Comparison of ENCODE assay signal across 8 mouse cellular contexts in the genomic region with DNA sequence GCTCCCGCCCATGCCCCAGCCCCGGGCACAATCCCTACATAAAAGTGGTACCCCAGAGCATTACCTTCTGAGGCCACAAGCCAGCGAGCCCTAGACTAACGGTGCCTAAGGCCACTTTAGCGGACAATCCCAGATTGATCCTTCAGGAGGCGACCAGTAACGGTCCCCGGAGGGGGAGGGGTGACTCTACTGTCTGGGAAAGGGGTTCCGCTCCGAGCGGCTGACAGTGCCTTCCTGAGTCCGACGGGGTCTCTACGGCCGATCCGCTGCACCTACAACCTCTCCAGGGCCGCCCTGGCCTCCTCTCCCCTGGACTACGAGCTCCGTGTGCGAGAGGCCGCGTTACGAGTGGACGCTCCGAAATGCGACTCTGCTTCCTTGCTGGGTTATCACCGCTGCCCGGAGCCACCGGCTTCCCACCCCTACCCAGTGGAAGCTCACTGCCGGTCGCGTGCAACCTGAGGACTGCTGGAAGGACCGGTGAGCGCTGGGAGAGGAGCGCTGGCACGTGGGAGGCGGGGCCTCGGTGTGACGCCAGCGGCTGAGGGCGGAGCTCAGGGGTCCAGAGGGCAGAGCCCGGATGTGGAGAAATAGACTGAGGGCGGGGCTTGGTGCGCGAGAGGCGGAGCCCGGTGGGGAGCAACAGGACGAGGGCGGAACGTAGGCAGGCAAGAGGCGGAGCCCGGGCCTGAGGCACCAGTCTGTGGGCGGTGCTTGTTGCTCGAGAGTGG. TPM values are rescaled to one million over a fixed set of nuclear protein-coding genes. Genes with fewer than 3 reads are reported as not detected.
DNase-seq lines count a peak whose midpoint lies in the region; ATAC-seq and TF ChIP-seq lines count a peak whose summit lies in the region.

No protein-coding gene starts in this region.

- no peaks in the 10 kb centered on the region for H3K36me3 ChIP-seq in MEL (ENCODE audit: control insufficient read depth in 1 of 2, insufficient read depth in 2 of 2, low read length in 2 of 2)
- no peaks in the 10 kb centered on the region for H3K36me3 ChIP-seq in forebrain, postnatal 0 days (ENCODE audit: insufficient read depth)
- no peaks in the 10 kb centered on the region for H3K36me3 ChIP-seq in lung, embryonic 15.5 days

- H3K9ac ChIP-seq in MEL (ENCODE audit: control insufficient read depth, low read depth, low read length, poor library complexity, severe bottlenecking) = peak overlapping the region; percentile 58
- H3K9ac ChIP-seq in forebrain, postnatal 0 days = peak overlapping the region; percentile 67
- H3K9ac ChIP-seq in lung, embryonic 15.5 days = peak overlapping the region; percentile 54

- TF ChIP-seq POLR2A in MEL (IDR thresholded peaks at IDR 0.05; ENCODE audit: control insufficient read depth in 1 of 2, insufficient read depth in 1 of 2, low read depth in 1 of 2, low read length in 2 of 2, poor library complexity in 1 of 2) = peak; percentile 51 to 60; a peak in 3 of 4 replicates
- TF ChIP-seq POLR2A in cerebellum, adult 2 months (IDR thresholded peaks at IDR 0.05; ENCODE audit: borderline replicate concordance, insufficient read depth, low read length) = peak; percentile 91

- under 1% methylated on average over 54 of the region's 54 CpGs for whole genome bisulfite sequencing in cerebellum, adult 2 months
- 2% methylated on average over 54 of the region's 54 CpGs for WGBS in forebrain, postnatal 0 days
- WGBS in lung, embryonic 15.5 days = under 1% methylated on average over 54 of the region's 54 CpGs

- no peak overlapping the region for H3K27ac ChIP-seq in MEL (ENCODE audit: control insufficient read depth, low read depth, low read length)
- H3K27ac ChIP-seq in cerebellum, adult 2 months (ENCODE audit: insufficient read depth, low read length) = no peak overlapping the region; the same call in 1 of the 2 replicates
- H3K27ac ChIP-seq in forebrain, postnatal 0 days (ENCODE audit: low read depth, low read length) = no peak overlapping the region
- H3K27ac ChIP-seq in lung, embryonic 15.5 days = peak overlapping the region; percentile 65; the same call in 1 of the 2 replicates

- TF ChIP-seq CTCF in MEL (IDR thresholded peaks at IDR 0.05 in 2 of 3, conservative IDR thresholded peaks at IDR 0.05 in 1 of 3; ENCODE audit: control insufficient read depth in 1 of 3, insufficient read depth in 1 of 3, low read depth in 2 of 3, low read length in 3 of 3, poor library complexity in 1 of 3, severe bottlenecking in 1 of 3) = no peak
- TF ChIP-seq CTCF in cerebellum, adult 2 months (IDR thresholded peaks at IDR 0.05; ENCODE audit: borderline replicate concordance, insufficient read depth, low read depth, low read length) = no peak
- peak; percentile 19; the same call in 1 of the 2 replicates for TF ChIP-seq CTCF in forebrain, postnatal 0 days (IDR thresholded peaks at IDR 0.05; ENCODE audit: low read depth)

- H3K27me3 ChIP-seq in MEL (ENCODE audit: control insufficient read depth in 1 of 2, insufficient read depth in 2 of 2, low read length in 2 of 2) = no peaks in the 10 kb centered on the region
- no peaks in the 10 kb centered on the region for H3K27me3 ChIP-seq in cerebellum, adult 2 months (ENCODE audit: control insufficient read depth, insufficient read depth, low read length)
- no peaks in the 10 kb centered on the region for H3K27me3 ChIP-seq in forebrain, postnatal 0 days (ENCODE audit: insufficient read depth, low read length)
- H3K27me3 ChIP-seq in lung, embryonic 15.5 days = no peaks in the 10 kb centered on the region

- ATAC-seq in forebrain, postnatal 0 days = peak; percentile 99
- peak; percentile 100 for ATAC-seq in lung, embryonic 15.5 days (ENCODE audit: borderline replicate concordance, extremely low read depth, low FRiP score, low TSS enrichment)

- peak overlapping the region; percentile 66 to 82 for H3K4me3 ChIP-seq in MEL (ENCODE audit: control insufficient read depth in 1 of 2, insufficient read depth in 1 of 2, low read depth in 2 of 2, low read length in 2 of 2)
- peak overlapping the region; percentile 94 for H3K4me3 ChIP-seq in cerebellum, adult 2 months (replicated peaks; ENCODE audit: insufficient read depth, low read depth, low read length)
- peak overlapping the region; percentile 69 for H3K4me3 ChIP-seq in forebrain, postnatal 0 days (ENCODE audit: low read depth, low read length)
- H3K4me3 ChIP-seq in lung, embryonic 15.5 days = peak overlapping the region; percentile 59

- no peaks in the 10 kb centered on the region for H3K9me3 ChIP-seq in MEL (replicated peaks; ENCODE audit: insufficient read depth, low read length)
- H3K9me3 ChIP-seq in forebrain, postnatal 0 days (ENCODE audit: low read length) = no peaks in the 10 kb centered on the region
- H3K9me3 ChIP-seq in lung, embryonic 15.5 days = no peaks in the 10 kb centered on the region

- TF ChIP-seq EP300 in MEL (IDR thresholded peaks at IDR 0.05; ENCODE audit: low read depth in 1 of 2, low read length in 2 of 2) = no peak

- H3K4me1 ChIP-seq in MEL (ENCODE audit: control insufficient read depth in 1 of 2, insufficient read depth in 2 of 2, low read length in 2 of 2) = no peaks in the 10 kb centered on the region
- H3K4me1 ChIP-seq in cerebellum, adult 2 months (ENCODE audit: control insufficient read depth, insufficient read depth, low read length) = no peaks in the 10 kb centered on the region
- H3K4me1 ChIP-seq in forebrain, postnatal 0 days (ENCODE audit: insufficient read depth) = no peaks in the 10 kb centered on the region
- peaks cover 8% of the 10 kb centered on the region for H3K4me1 ChIP-seq in lung, embryonic 15.5 days

- no peak for TF ChIP-seq RAD21 in MEL (IDR thresholded peaks at IDR 0.05; ENCODE audit: low read depth, low read length)

- H3K4me2 ChIP-seq in forebrain, postnatal 0 days (ENCODE audit: low read depth) = peak overlapping the region; percentile 85
- peak overlapping the region; percentile 94 for H3K4me2 ChIP-seq in lung, embryonic 15.5 days

- no peaks in the 10 kb centered on the region for H3K79me2 ChIP-seq in MEL (ENCODE audit: control insufficient read depth, insufficient read depth, low read length, poor library complexity)

- DNase-seq in MEL (ENCODE audit: low read depth, low spot score) = peak; percentile 89
- peak; percentile 99 for DNase-seq in cerebellum, adult 2 months
- DNase-seq in forebrain, postnatal 0 days = peak; percentile 96
- peak; percentile 100 for DNase-seq in heart, postnatal 4 days
- DNase-seq in layer of hippocampus, adult 8-10 months (ENCODE audit: low spot score in 2 of 2) = peak; percentile 97
- DNase-seq in ovary, adult 18-20 months (ENCODE audit: low spot score) = peak; percentile 99
- peak; percentile 96 for DNase-seq in thymus, postnatal 0 days (ENCODE audit: low spot score)

TF ChIP-seq in MEL, 35 proteins besides CTCF, POLR2A, EP300 and RAD21:
- TF ChIP-seq ETS1 (IDR thresholded peaks at IDR 0.05; ENCODE audit: low read depth, low read length) (no peak), NRF1 (IDR thresholded peaks at IDR 0.05; ENCODE audit: insufficient read depth, low read depth, low read length, poor library complexity, severe bottlenecking) (0 out of 2 replicates have a peak, but pooled peaks have one; percentile 10), E2F4 (IDR thresholded peaks at IDR 0.05; ENCODE audit: borderline replicate concordance, low read depth, low read length) (no peak), HCFC1 (IDR thresholded peaks at IDR 0.05; ENCODE audit: low read depth, low read length) (no peak), ZMIZ1 (IDR thresholded peaks at IDR 0.05; ENCODE audit: low read depth, low read length) (no peak), MXI1 (IDR thresholded peaks at IDR 0.05; ENCODE audit: low read depth, low read length) (no peak), ELF1 (IDR thresholded peaks at IDR 0.05; ENCODE audit: low read depth, low read length) (0 out of 2 replicates have a peak, but pooled peaks have one; percentile 18), UBTF (IDR thresholded peaks at IDR 0.05; ENCODE audit: borderline replicate concordance, insufficient read depth, low read depth, low read length) (no peak), ZKSCAN1 (IDR thresholded peaks at IDR 0.05; ENCODE audit: low read depth, low read length) (no peak), CHD2 (IDR thresholded peaks at IDR 0.05; ENCODE audit: low read length) (no peak)

RNA-seq across cellular contexts. Expression of a gene that starts 56.9 kb away (rescaled TPM):
- 0.08 TPM in 1 of 2 replicates, not detected in the other for total RNA-seq in MEL (2012; rRNA removed)
- 1 to 10 TPM in 1 of 2 experiments, not detected in 1; 3.4 TPM for polyA plus RNA-seq in MEL (2012; ENCODE audit: insufficient read depth in 1 of 2, insufficient read length in 2 of 2, low read depth in 1 of 2, low replicate concordance in 2 of 2, missing spikeins in 1 of 2)
- 303 and 370 TPM in 2 replicates for polyA plus RNA-seq in cerebellum, adult 2 months (2012; rRNA removed)
- 140 and 150 TPM in 2 replicates for total RNA-seq in forebrain, postnatal 0 days (2014; rRNA removed)
- 52.7 and 63.9 TPM in 2 replicates for polyA plus RNA-seq in forebrain, postnatal 0 days (2015; fragmentation: Nextera tagmentation; extraction: Ambion mirVana)
- total RNA-seq in heart, postnatal 4 days (2021) = 100 to 1,000 TPM; 216 TPM
- total RNA-seq in layer of hippocampus, adult 8-10 months (2022) = 10 to 100 TPM; 45.4 to 64.2 (median 56.0) TPM
- polyA plus RNA-seq in lung, embryonic 15.5 days (2015; fragmentation: Nextera tagmentation; extraction: Ambion mirVana) = 128 and 130 TPM in 2 replicates
- 28.2 and 28.6 TPM in 2 replicates for polyA plus RNA-seq in thymus, postnatal 0 days (2015; fragmentation: Nextera tagmentation; extraction: Ambion mirVana)
